Mouse (Mus musculus): ENCODE measurements around the gene Hist1h2bf.
A peak's percentile ranks its signal among the peaks of the same experiment; 100 is the strongest.
"Not testable (repeated sequence)": the region's sequence is repeated elsewhere in the genome, so short reads cannot be mapped to it uniquely, and the experiment has no call there.

Hist1h2bf gene

GRCm38 (mm10) chr13:23543965-23544786, 29.8 kb downstream of the Hist1h2bf start, which contains the start of gene Hist1h3f:
TSS of gene Hist1h3f (plus strand) at chr13:23544052.
- DNase-seq (ENCODE audit: low spot score in 2 of 2): peak; percentile 80 to 88

GRCm38 (mm10) chr13:23542999-23543607, 30.9 kb downstream of the Hist1h2bf start, which contains the start of gene Hist1h2bh:
TSS of gene Hist1h2bh (minus strand) at chr13:23543392.
- peak; percentile 87 to 92 for DNase-seq (ENCODE audit: low spot score in 2 of 2)

GRCm38 (mm10) chr13:23542225-23542980, 31.6 kb downstream of the Hist1h2bf start:
- not testable (repeated sequence) for DNase-seq (ENCODE audit: low spot score in 2 of 2)

- DNase-seq (ENCODE audit: low spot score in 2 of 2): no peak
Observed at GRCm38 (mm10) chr13:23541497-23541896, 32.5 kb downstream of the Hist1h2bf start.

- not testable (repeated sequence) for DNase-seq (ENCODE audit: low spot score in 2 of 2)
Observed at GRCm38 (mm10) chr13:23539821-23540220, 34.2 kb downstream of the Hist1h2bf start.

- no peak for DNase-seq (ENCODE audit: low spot score in 2 of 2)
Observed at GRCm38 (mm10) chr13:23538249-23538648, 35.7 kb downstream of the Hist1h2bf start.

GRCm38 (mm10) chr13:23537006-23537710, 36.8 kb downstream of the Hist1h2bf start:
- DNase-seq (ENCODE audit: low spot score in 2 of 2): no peak

GRCm38 (mm10) chr13:23536076-23536822, 37.7 kb downstream of the Hist1h2bf start:
- DNase-seq (ENCODE audit: low spot score in 2 of 2): no peak

GRCm38 (mm10) chr13:23535137-23536075, 38.6 kb downstream of the Hist1h2bf start, which contains the start of gene Hist1h3g:
TSS of gene Hist1h3g (plus strand) at chr13:23535422.
- peak; percentile 87 to 92 for DNase-seq (ENCODE audit: low spot score in 2 of 2)

GRCm38 (mm10) chr13:23534368-23535131, 39.4 kb downstream of the Hist1h2bf start:
- no peak for DNase-seq (ENCODE audit: low spot score in 2 of 2)

GRCm38 (mm10) chr13:23533560-23534367, 40.2 kb downstream of the Hist1h2bf start, which contains the start of gene Hist1h2af:
TSS of gene Hist1h2af (plus strand) at chr13:23533906.
- DNase-seq (ENCODE audit: low spot score in 2 of 2): peak; percentile 75 to 84

GRCm38 (mm10) chr13:23532262-23533075, 41.5 kb downstream of the Hist1h2bf start:
- no peak for DNase-seq (ENCODE audit: low spot score in 2 of 2)

- peak; percentile 97 to 99 for DNase-seq (ENCODE audit: low spot score in 2 of 2)
Observed at GRCm38 (mm10) chr13:23530901-23531875, 42.8 kb downstream of the Hist1h2bf start, which contains the start of gene Hist1h4h. TSS of gene Hist1h4h (plus strand) at chr13:23531050.

- DNase-seq (ENCODE audit: low spot score in 2 of 2): peak; percentile 66 to 80
Observed at GRCm38 (mm10) chr13:23530181-23530900, 43.7 kb downstream of the Hist1h2bf start.

Measured in spleen, postnatal 36 days (tissue).